Mouse (Mus musculus): Measurements from ENCODE around the gene Kalrn.

The Kalrn gene

GRCm38 (mm10) chr16:34352747-34353146 lies 220.6 kb downstream of the Kalrn start:
- in situ Hi-C loops (cut with MseI, MboI): no loop called here

- in situ Hi-C loops (cut with MseI, MboI): no loop called here
Measured at GRCm38 (mm10) chr16:34351575-34352150, 221.7 kb downstream of the Kalrn start.

GRCm38 (mm10) chr16:34347574-34347973 lies 225.8 kb downstream of the Kalrn start:
- in situ Hi-C loops (cut with MseI, MboI): no loop called here

GRCm38 (mm10) chr16:34344895-34345876 lies 228.1 kb downstream of the Kalrn start:
- in situ Hi-C loops (cut with MseI, MboI): no loop called here

- in situ Hi-C loops (cut with MseI, MboI): no loop called here
Measured at GRCm38 (mm10) chr16:34343968-34344367, 229.4 kb downstream of the Kalrn start.

GRCm38 (mm10) chr16:34343161-34343560 lies 230.2 kb downstream of the Kalrn start:
- in situ Hi-C loops (cut with MseI, MboI): no loop called here

- in situ Hi-C loops (cut with MseI, MboI): no loop called here
Measured at GRCm38 (mm10) chr16:34342369-34343160, 230.8 kb downstream of the Kalrn start.

GRCm38 (mm10) chr16:34334919-34335318 lies 238.4 kb downstream of the Kalrn start:
- in situ Hi-C loops (cut with MseI, MboI): no loop called here

- in situ Hi-C loops (cut with MseI, MboI): no loop called here
Measured at GRCm38 (mm10) chr16:34331630-34332029, 241.7 kb downstream of the Kalrn start.

GRCm38 (mm10) chr16:34329876-34330275 lies 243.5 kb downstream of the Kalrn start:
- in situ Hi-C loops (cut with MseI, MboI): no loop called here

GRCm38 (mm10) chr16:34329431-34329873 lies 243.9 kb downstream of the Kalrn start:
- in situ Hi-C loops (cut with MseI, MboI): no loop called here

- in situ Hi-C loops (cut with MseI, MboI): no loop called here
Measured at GRCm38 (mm10) chr16:34327890-34328289, 245.4 kb downstream of the Kalrn start.

GRCm38 (mm10) chr16:34325869-34326268 lies 247.5 kb downstream of the Kalrn start:
- in situ Hi-C loops (cut with MseI, MboI): no loop called here

- in situ Hi-C loops (cut with MseI, MboI): no loop called here
Measured at GRCm38 (mm10) chr16:34325161-34325560, 248.2 kb downstream of the Kalrn start.

GRCm38 (mm10) chr16:34324735-34325134 lies 248.6 kb downstream of the Kalrn start:
- in situ Hi-C loops (cut with MseI, MboI): no loop called here

GRCm38 (mm10) chr16:34323496-34323895 lies 249.8 kb downstream of the Kalrn start:
- in situ Hi-C loops (cut with MseI, MboI): no loop called here

GRCm38 (mm10) chr16:34322546-34322945 lies 250.8 kb downstream of the Kalrn start:
- in situ Hi-C loops (cut with MseI, MboI): no loop called here

GRCm38 (mm10) chr16:34321066-34321790 lies 252.1 kb downstream of the Kalrn start:
- in situ Hi-C loops (cut with MseI, MboI): no loop called here

- in situ Hi-C loops (cut with MseI, MboI): no loop called here
Measured at GRCm38 (mm10) chr16:34320023-34320800, 253.1 kb downstream of the Kalrn start.

GRCm38 (mm10) chr16:34317110-34317509 lies 256.2 kb downstream of the Kalrn start:
- in situ Hi-C loops (cut with MseI, MboI): no loop called here

GRCm38 (mm10) chr16:34316253-34316652 lies 257.1 kb downstream of the Kalrn start:
- in situ Hi-C loops (cut with MseI, MboI): no loop called here

Measured in mouse trophoblast stem cell (cell line).